Mouse (Mus musculus): ENCODE data around the gene Mcoln1. TPM values are rescaled to one million over a fixed set of nuclear protein-coding genes. Genes with fewer than 3 reads are reported as not detected.

Mcoln1 gene
- polyA plus RNA-seq, 1 experiment from 2014 or later: 19.9 TPM

- H3K9ac ChIP-seq (replicated peaks): peak overlapping the region; percentile 62
- peak overlapping the region; percentile 74 for H3K4me3 ChIP-seq (ENCODE audit: low read depth, low read length)
- DNase-seq (no peak), ATAC-seq (no peak; the same call in 1 of the 2 replicates)
- no peak for TF ChIP-seq CTCF (IDR thresholded peaks at IDR 0.05; ENCODE audit: low read depth)
- TF ChIP-seq EP300 (IDR thresholded peaks at IDR 0.05; ENCODE audit: low read depth): no peak
- 6% methylated on average over 16 of the region's 16 CpGs for WGBS (ENCODE audit: insufficient replicate concordance)
- 0 out of 2 replicates have a peak overlapping the region, but pooled peaks have one; percentile 76 for H3K27ac ChIP-seq (ENCODE audit: low read depth)
- peaks cover 18% of the 10 kb centered on the region for H3K4me1 ChIP-seq (ENCODE audit: insufficient read depth)
- H3K36me3 ChIP-seq (replicated peaks; ENCODE audit: insufficient read depth, low read length): peaks cover 16% of the 10 kb centered on the region
- peak overlapping the region; percentile 90 for H3K4me2 ChIP-seq (ENCODE audit: low read depth, low read length)
- H3K27me3 ChIP-seq (ENCODE audit: insufficient read depth, low read length): no peaks in the 10 kb centered on the region
- H3K9me3 ChIP-seq (ENCODE audit: low read length): no peaks in the 10 kb centered on the region
Measured at GRCm38 (mm10) chr8:3517117-3517495, 16.8 kb downstream of the Mcoln1 start.

DNA sequence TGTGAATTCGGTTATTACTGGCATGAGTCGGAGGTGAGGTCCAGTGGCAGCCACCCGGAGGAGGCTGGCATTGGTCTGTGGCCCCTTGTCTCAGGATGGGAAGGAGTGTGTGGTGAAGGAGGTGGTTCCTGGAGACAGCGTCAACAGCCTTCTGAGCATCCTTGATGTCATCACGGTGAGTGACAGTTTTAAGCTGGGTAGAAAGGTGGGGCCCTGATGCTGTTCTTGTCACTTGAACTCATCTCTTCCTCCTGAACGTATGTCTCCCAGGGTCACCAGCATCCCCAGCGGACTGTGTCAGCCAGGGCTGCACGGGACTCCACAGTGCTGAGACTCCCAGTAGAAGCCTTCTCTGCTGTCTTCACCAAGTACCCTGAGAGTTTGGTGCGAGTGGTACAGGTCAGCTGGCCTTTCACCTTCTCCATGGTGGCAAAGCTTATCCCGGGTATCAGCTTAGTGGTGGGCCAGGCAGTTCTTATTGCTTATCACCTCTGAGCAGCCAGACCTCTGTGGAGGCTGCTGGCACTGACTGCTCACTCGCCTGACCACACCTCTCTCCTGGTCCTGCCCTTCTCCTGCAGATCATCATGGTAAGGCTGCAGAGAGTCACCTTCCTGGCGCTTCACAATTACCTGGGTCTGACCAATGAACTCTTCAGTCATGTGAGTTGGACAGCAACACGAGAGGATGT is 21.9 kb downstream of the Mcoln1 start:
- peak; percentile 95 for TF ChIP-seq EP300 (IDR thresholded peaks at IDR 0.05; ENCODE audit: low read depth)
- no peak for TF ChIP-seq CTCF (IDR thresholded peaks at IDR 0.05; ENCODE audit: low read depth)
- Histone ChIP-seq H3K27me3 (ENCODE audit: insufficient read depth, low read length) (no peaks in the 10 kb centered on the region), H3K27ac (ENCODE audit: low read depth) (peak overlapping the region; percentile 86), H3K36me3 (replicated peaks; ENCODE audit: insufficient read depth, low read length) (peaks cover 37% of the 10 kb centered on the region), H3K4me2 (ENCODE audit: low read depth, low read length) (peak overlapping the region; percentile 58), H3K4me1 (ENCODE audit: insufficient read depth) (peaks cover 15% of the 10 kb centered on the region), H3K4me3 (ENCODE audit: low read depth, low read length) (no peak overlapping the region), H3K9ac (replicated peaks) (no peak overlapping the region), H3K9me3 (ENCODE audit: low read length) (no peaks in the 10 kb centered on the region)
- 58% methylated on average over 13 of the region's 13 CpGs for WGBS (ENCODE audit: insufficient replicate concordance)
- ATAC-seq (peak; percentile 99), DNase-seq (peak; percentile 65)

GRCm38 (mm10) chr8:3530816-3531215 is 30.6 kb downstream of the Mcoln1 start:
- no peaks in the 10 kb centered on the region for H3K9me3 ChIP-seq (ENCODE audit: low read length)
- 70% methylated on average over 5 of the region's 5 CpGs for WGBS (ENCODE audit: insufficient replicate concordance)
- TF ChIP-seq EP300 (IDR thresholded peaks at IDR 0.05; ENCODE audit: low read depth): no peak
- TF ChIP-seq CTCF (IDR thresholded peaks at IDR 0.05; ENCODE audit: low read depth): no peak
- H3K9ac ChIP-seq (replicated peaks): no peak overlapping the region
- DNase-seq: no peak
- no peak overlapping the region for H3K4me3 ChIP-seq (ENCODE audit: low read depth, low read length)
- H3K4me2 ChIP-seq (ENCODE audit: low read depth, low read length): no peak overlapping the region
- peaks cover 2% of the 10 kb centered on the region; the same call in 1 of the 2 replicates for H3K4me1 ChIP-seq (ENCODE audit: insufficient read depth)
- peaks cover 32% of the 10 kb centered on the region for H3K36me3 ChIP-seq (replicated peaks; ENCODE audit: insufficient read depth, low read length)
- no peak for ATAC-seq
- H3K27ac ChIP-seq (ENCODE audit: low read depth): no peak overlapping the region
- no peaks in the 10 kb centered on the region for H3K27me3 ChIP-seq (ENCODE audit: insufficient read depth, low read length)

- ATAC-seq (no peak), DNase-seq (no peak)
- no peak overlapping the region for H3K9ac ChIP-seq (replicated peaks)
- H3K27ac ChIP-seq (ENCODE audit: low read depth): no peak overlapping the region
- 97% methylated on average over 18 of the region's 18 CpGs for WGBS (ENCODE audit: insufficient replicate concordance)
- no peaks in the 10 kb centered on the region for H3K9me3 ChIP-seq (ENCODE audit: low read length)
- TF ChIP-seq CTCF (IDR thresholded peaks at IDR 0.05; ENCODE audit: low read depth) (no peak), EP300 (IDR thresholded peaks at IDR 0.05; ENCODE audit: low read depth) (no peak)
- peaks cover 25% of the 10 kb centered on the region for H3K36me3 ChIP-seq (replicated peaks; ENCODE audit: insufficient read depth, low read length)
- H3K4me2 ChIP-seq (ENCODE audit: low read depth, low read length): no peak overlapping the region
- H3K27me3 ChIP-seq (ENCODE audit: insufficient read depth, low read length): no peaks in the 10 kb centered on the region
- H3K4me1 ChIP-seq (ENCODE audit: insufficient read depth): peaks cover 9% of the 10 kb centered on the region
- H3K4me3 ChIP-seq (ENCODE audit: low read depth, low read length): no peak overlapping the region
Measured at GRCm38 (mm10) chr8:3531936-3532335, 31.7 kb downstream of the Mcoln1 start.

DNA sequence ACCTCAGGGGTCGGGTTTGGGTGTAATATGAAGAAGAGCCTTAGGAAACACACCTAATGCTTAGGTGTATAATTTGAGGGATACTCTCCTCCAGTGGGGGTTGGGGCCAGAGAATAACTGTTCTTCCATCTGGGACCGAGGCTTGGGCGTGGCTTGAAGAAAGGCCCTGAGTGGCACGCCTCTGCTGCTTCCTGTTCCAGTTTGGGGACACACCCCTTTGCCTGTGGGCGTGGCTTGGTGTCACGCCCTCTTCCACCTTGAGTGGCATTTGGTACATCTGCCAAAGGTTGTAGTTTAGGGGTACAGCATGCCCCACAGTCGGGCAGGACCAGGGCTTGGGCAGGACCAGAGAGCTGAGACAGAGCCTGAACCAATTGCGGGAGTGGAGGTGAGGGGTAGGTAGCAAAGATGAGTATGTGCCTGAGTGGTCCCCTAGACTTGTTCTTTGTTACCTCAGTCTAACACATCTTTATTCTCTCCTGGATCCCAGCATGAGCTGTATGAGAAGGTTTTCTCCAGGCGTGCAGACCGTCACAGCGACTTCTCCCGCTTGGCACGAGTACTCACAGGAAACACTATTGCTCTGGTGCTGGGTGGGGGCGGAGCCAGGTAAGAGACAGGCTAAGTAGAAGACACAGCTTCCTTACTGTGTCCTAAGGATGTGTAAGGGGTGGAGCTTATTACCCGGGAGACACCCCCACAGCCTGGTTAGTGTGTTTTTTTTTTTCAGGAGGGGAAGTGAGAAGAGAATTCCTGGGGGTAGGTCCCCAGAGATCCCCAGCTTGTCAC is 36.0 kb downstream of the Mcoln1 start:
- no peaks in the 10 kb centered on the region for H3K27me3 ChIP-seq (ENCODE audit: insufficient read depth, low read length)
- H3K36me3 ChIP-seq (replicated peaks; ENCODE audit: insufficient read depth, low read length): peaks cover 48% of the 10 kb centered on the region
- H3K9ac ChIP-seq (replicated peaks): no peak overlapping the region
- no peak for TF ChIP-seq CTCF (IDR thresholded peaks at IDR 0.05; ENCODE audit: low read depth)
- no peak for TF ChIP-seq EP300 (IDR thresholded peaks at IDR 0.05; ENCODE audit: low read depth)
- no peak overlapping the region for H3K4me3 ChIP-seq (ENCODE audit: low read depth, low read length)
- H3K9me3 ChIP-seq (ENCODE audit: low read length): no peaks in the 10 kb centered on the region
- ATAC-seq: peak; percentile 85
- 62% methylated on average over 15 of the region's 15 CpGs for WGBS (ENCODE audit: insufficient replicate concordance)
- H3K4me2 ChIP-seq (ENCODE audit: low read depth, low read length): peak overlapping the region; percentile 30; the same call in 1 of the 2 replicates
- peaks cover 9% of the 10 kb centered on the region for H3K4me1 ChIP-seq (ENCODE audit: insufficient read depth)
- peak; percentile 85 for DNase-seq
- H3K27ac ChIP-seq (ENCODE audit: low read depth): no peak overlapping the region

- Histone ChIP-seq H3K4me2 (ENCODE audit: low read depth, low read length) (no peak overlapping the region), H3K36me3 (replicated peaks; ENCODE audit: insufficient read depth, low read length) (peaks cover 44% of the 10 kb centered on the region), H3K27ac (ENCODE audit: low read depth) (no peak overlapping the region), H3K9ac (replicated peaks) (no peak overlapping the region), H3K27me3 (ENCODE audit: insufficient read depth, low read length) (no peaks in the 10 kb centered on the region), H3K4me3 (ENCODE audit: low read depth, low read length) (no peak overlapping the region), H3K4me1 (ENCODE audit: insufficient read depth) (peaks cover 9% of the 10 kb centered on the region), H3K9me3 (ENCODE audit: low read length) (no peaks in the 10 kb centered on the region)
- 0 out of 2 replicates have a peak, but pooled peaks have one; percentile 23 for ATAC-seq
- no peak for DNase-seq
- TF ChIP-seq EP300 (IDR thresholded peaks at IDR 0.05; ENCODE audit: low read depth): no peak
- WGBS (ENCODE audit: insufficient replicate concordance): 89% methylated on average over 9 of the region's 9 CpGs
Measured at GRCm38 (mm10) chr8:3536940-3537339, 36.7 kb downstream of the Mcoln1 start.

All from liver, postnatal 0 days (tissue).